Mouse (Mus musculus) gastrocnemius, adult 8-10 months (tissue): Measurements from ENCODE around the gene Mlana. TPM values are rescaled to one million over a fixed set of nuclear protein-coding genes. Genes with fewer than 3 reads are reported as not detected.

ENCODE experiments used
- DNase-seq, 2 experiments: peaks; one replicate each; pipeline ENCODE4 v3.0.0; 2022; ENCODE audit warnings: low spot score in 2 of 2
- total RNA-seq, 4 experiments: library from RNA; stranded (reverse); gene quantifications; 2 replicates each; pipeline ENCODE4 v1.2.4; 2022

The Mlana gene
- total RNA-seq, 4 experiments from 2014 or later, result not detected

- no peak for DNase-seq
Measured at GRCm38 (mm10) chr19:29750994-29751393, 53.4 kb downstream of the Mlana start.

- no peak for DNase-seq
Measured at GRCm38 (mm10) chr19:29753939-29754338, 56.3 kb downstream of the Mlana start.

Other genes with a start within 250 kb of the Mlana start
- 10 to 100 TPM; 25.3 to 31.7 (median 29.7) TPM for gene Ric1, start 175.5 kb upstream of the Mlana start, total RNA-seq
- gene Ermp1, start 49.4 kb upstream of the Mlana start, total RNA-seq, result 10 to 100 TPM in 1 of 4 experiments, 1 to 10 TPM in 3; 6.9 to 10.4 (median 8.1) TPM
- 10 to 100 TPM; 10.9 to 15.6 (median 11.8) TPM for gene 9930021J03Rik, start 108.2 kb downstream of the Mlana start, total RNA-seq
- 10 to 100 TPM; 10.1 to 12.5 (median 10.7) TPM for gene Ranbp6, start 115.2 kb downstream of the Mlana start, total RNA-seq
- 1 to 10 TPM; 3.3 to 6.4 (median 5.3) TPM for gene Il33, start 227.3 kb downstream of the Mlana start, total RNA-seq